Comparison of ENCODE assay signal across 8 mouse cellular contexts in the genomic region with DNA sequence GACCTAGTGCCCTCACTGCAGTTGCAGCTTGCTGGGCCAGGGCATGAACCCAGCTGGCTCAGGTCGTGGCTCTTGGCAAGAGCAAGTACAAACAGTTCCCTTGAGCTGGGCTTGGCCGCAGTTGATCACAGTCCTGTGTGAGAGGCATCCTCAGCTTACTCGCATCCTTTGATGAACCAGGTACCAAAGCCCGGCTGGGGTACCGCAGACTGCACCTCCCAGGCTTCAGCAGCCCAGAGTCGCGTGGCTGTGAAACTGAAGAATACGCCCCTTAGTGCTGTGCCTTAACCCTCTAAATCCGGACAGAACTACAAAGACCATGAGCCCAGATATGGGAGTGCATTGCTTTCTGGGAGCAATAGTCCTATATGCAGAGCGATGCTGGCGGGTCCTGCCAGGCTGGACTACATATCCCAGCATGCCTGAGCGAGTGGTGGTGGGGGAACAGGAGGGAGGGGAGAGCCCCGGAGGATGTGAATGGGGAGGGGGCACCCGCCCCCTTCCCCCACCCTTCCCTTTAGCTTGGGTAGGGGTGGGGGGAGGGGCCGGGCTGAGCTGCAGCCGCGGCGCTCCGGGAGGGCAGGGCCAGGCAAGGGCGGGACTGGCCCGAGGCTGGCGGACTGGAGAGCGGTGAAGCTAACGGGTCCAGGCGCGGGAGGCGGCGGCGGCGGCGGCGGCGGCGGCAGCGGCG. TPM values are rescaled to one million over a fixed set of nuclear protein-coding genes. Genes with fewer than 3 reads are reported as not detected.
DNase-seq lines count a peak whose midpoint lies in the region; ATAC-seq and TF ChIP-seq lines count a peak whose summit lies in the region.

A gene (plus strand): TSS at position 582 of the 691 bp plus-strand sequence.

- H3K27ac ChIP-seq in forebrain, embryonic 16.5 days (ENCODE audit: low read length) = peak within 1 kb of the TSS; percentile 73
- peak within 1 kb of the TSS; percentile 87 for H3K27ac ChIP-seq in neural tube, embryonic 15.5 days (replicated peaks)

- H3K4me3 ChIP-seq in G1E (ENCODE audit: low read depth, low read length) = peak within 1 kb of the TSS; percentile 88
- H3K4me3 ChIP-seq in forebrain, embryonic 16.5 days (replicated peaks; ENCODE audit: low read length) = peak within 1 kb of the TSS; percentile 87
- peak within 1 kb of the TSS; percentile 86 for H3K4me3 ChIP-seq in neural tube, embryonic 15.5 days (replicated peaks)

- TF ChIP-seq CTCF in G1E (IDR thresholded peaks at IDR 0.05; ENCODE audit: low read depth, low read length) = no peak

- intact Hi-C loops in heart, postnatal 25 days (cut with DNase I) = loop anchor here (2.0 kb wide), 2 partner anchors 17 to 45 kb away; a partner anchor contains a TSS

- no peaks in the 10 kb centered on the region for H3K9me3 ChIP-seq in G1E (replicated peaks)
- H3K9me3 ChIP-seq in forebrain, embryonic 16.5 days (ENCODE audit: control insufficient read depth, low read length) = no peaks in the 10 kb centered on the region
- no peaks in the 10 kb centered on the region for H3K9me3 ChIP-seq in neural tube, embryonic 15.5 days (replicated peaks)

- H3K4me2 ChIP-seq in forebrain, embryonic 16.5 days (ENCODE audit: low read length) = peak within 1 kb of the TSS; percentile 96
- H3K4me2 ChIP-seq in neural tube, embryonic 15.5 days = peak within 1 kb of the TSS; percentile 84

- DNase-seq in G1E (ENCODE audit: low spot score) = peak; percentile 74
- peak; percentile 87 to 97 for DNase-seq in cerebellum, adult 18-20 months
- DNase-seq in heart, postnatal 25 days (ENCODE audit: low spot score) = peak; percentile 86
- peak; percentile 91 to 96 for DNase-seq in layer of hippocampus, adult 18-20 months (ENCODE audit: low spot score in 2 of 2)
- DNase-seq in lung, adult 18-20 months = peak; percentile 92 to 94
- peak; percentile 81 for DNase-seq in testis, postnatal 10 days (ENCODE audit: low spot score)

- no peaks in the 10 kb centered on the region for H3K27me3 ChIP-seq in G1E (ENCODE audit: insufficient read depth, low read length)
- no peaks in the 10 kb centered on the region for H3K27me3 ChIP-seq in forebrain, embryonic 16.5 days (replicated peaks; ENCODE audit: control insufficient read depth, insufficient read depth, low read length)
- no peaks in the 10 kb centered on the region for H3K27me3 ChIP-seq in neural tube, embryonic 15.5 days (replicated peaks)

- ATAC-seq in G1E (ENCODE audit: extremely low read depth, insufficient number of reproducible peaks, low FRiP score, poor library complexity, severe bottlenecking) = peak; percentile 79
- peak; percentile 99 for ATAC-seq in forebrain, embryonic 16.5 days
- peak; percentile 99 for ATAC-seq in neural tube, embryonic 15.5 days (ENCODE audit: low FRiP score)

- 1% methylated on average over 30 of the region's 36 CpGs for WGBS in forebrain, embryonic 16.5 days
- 1% methylated on average over 13 of the region's 36 CpGs for WGBS in neural tube, embryonic 15.5 days

- H3K9ac ChIP-seq in forebrain, embryonic 16.5 days (replicated peaks; ENCODE audit: low read depth, low read length) = peak within 1 kb of the TSS; percentile 90
- H3K9ac ChIP-seq in neural tube, embryonic 15.5 days (replicated peaks) = peak within 1 kb of the TSS; percentile 84

- peaks cover 71% of the 10 kb centered on the region for H3K4me1 ChIP-seq in G1E (ENCODE audit: insufficient read depth, low read depth, low read length)
- H3K4me1 ChIP-seq in forebrain, embryonic 16.5 days (replicated peaks; ENCODE audit: control insufficient read depth, insufficient read depth, low read length) = peaks cover 24% of the 10 kb centered on the region
- peaks cover 32% of the 10 kb centered on the region for H3K4me1 ChIP-seq in neural tube, embryonic 15.5 days

- H3K36me3 ChIP-seq in G1E (replicated peaks) = peaks cover 31% of the 10 kb centered on the region
- H3K36me3 ChIP-seq in forebrain, embryonic 16.5 days (ENCODE audit: control insufficient read depth, insufficient read depth) = no peaks in the 10 kb centered on the region
- no peaks in the 10 kb centered on the region for H3K36me3 ChIP-seq in neural tube, embryonic 15.5 days

RNA-seq across cellular contexts. Expression of the gene that starts here (rescaled TPM):
- total RNA-seq in G1E (2014; fragmentation: Nextera tagmentation) (94.4 and 95.8 TPM in 2 replicates), G1E (2017) (22.8 and 23.1 TPM in 2 replicates)
- polyA plus RNA-seq in G1E (2012) = 115 and 124 TPM in 2 replicates
- 24.7 and 25.2 TPM in 2 replicates for polyA plus RNA-seq in forebrain, embryonic 16.5 days (2015; fragmentation: Nextera tagmentation; extraction: Ambion mirVana)
- 10 to 100 TPM; 22.9 to 29.4 TPM for total RNA-seq in heart, postnatal 25 days (2021)
- 100 to 1,000 TPM; 101 to 103 TPM for total RNA-seq in layer of hippocampus, adult 18-20 months (2021)
- 23.1 and 24.4 TPM in 2 replicates for polyA plus RNA-seq in neural tube, embryonic 15.5 days (2015; fragmentation: Nextera tagmentation; extraction: Ambion mirVana)

Comparison
In these comparisons a context has a peak if more than half of its experiments do, and no peak if none do; other contexts are left out.
1. Peak in every context shown above with its lines: DNase-seq, ATAC-seq, H3K4me3 ChIP-seq and H3K27ac ChIP-seq.